Comparison of ENCODE assay signal across 8 mouse cellular contexts in the genomic region with DNA sequence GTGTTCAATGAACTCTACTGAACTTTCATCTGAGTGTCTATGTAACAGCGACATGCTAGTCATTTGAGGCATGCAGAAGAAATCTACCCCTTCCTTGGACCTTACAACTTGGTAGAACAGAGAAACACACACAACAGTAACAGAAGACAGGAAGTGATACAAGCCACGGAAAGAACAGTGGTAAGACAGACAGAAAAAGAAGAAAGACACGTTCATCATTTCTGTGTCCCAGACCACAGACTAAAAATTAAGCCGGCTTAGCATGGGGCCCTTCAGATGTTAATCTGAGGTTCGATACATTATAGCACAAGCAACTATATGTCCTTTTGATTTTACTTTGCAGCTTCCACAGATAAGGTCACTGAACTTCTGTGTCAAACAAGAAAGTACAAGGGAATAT. TPM values are rescaled to one million over a fixed set of nuclear protein-coding genes. Genes with fewer than 3 reads are reported as not detected.
DNase-seq lines count a peak whose midpoint lies in the region; ATAC-seq and TF ChIP-seq lines count a peak whose summit lies in the region.

No protein-coding gene starts in this region.

- WGBS in lung, postnatal 0 days, result 41% methylated on average over 5 of the region's 5 CpGs
- WGBS in limb, embryonic 13.5 days, result 75% methylated on average over 5 of the region's 5 CpGs
- 58% methylated on average over 5 of the region's 5 CpGs for WGBS in stomach, embryonic 15.5 days
- 52% methylated on average over 5 of the region's 5 CpGs for WGBS in cerebellum, adult 2 months

- 0 out of 2 replicates have a peak overlapping the region, but pooled peaks have one; percentile 99 for H3K9ac ChIP-seq in lung, postnatal 0 days (replicated peaks; ENCODE audit: low read depth)
- H3K9ac ChIP-seq in limb, embryonic 13.5 days, result 0 out of 2 replicates have a peak overlapping the region, but pooled peaks have one; percentile 96
- H3K9ac ChIP-seq in stomach, embryonic 15.5 days, result no peak overlapping the region

- no peak for DNase-seq in lung, postnatal 0 days (ENCODE audit: low spot score)
- DNase-seq in lung, postnatal 14 days, result no peak
- no peak for DNase-seq in urinary bladder, postnatal 25 days (ENCODE audit: low spot score)
- DNase-seq in cerebellum, adult 2 months, result no peak

- H3K27ac ChIP-seq in lung, postnatal 0 days (ENCODE audit: low read length), result no peak overlapping the region
- no peak overlapping the region for H3K27ac ChIP-seq in limb, embryonic 13.5 days
- no peak overlapping the region for H3K27ac ChIP-seq in stomach, embryonic 15.5 days
- H3K27ac ChIP-seq in cerebellum, adult 2 months (ENCODE audit: insufficient read depth, low read length), result no peak overlapping the region

- TF ChIP-seq CTCF in lung, postnatal 0 days (IDR thresholded peaks at IDR 0.05), result no peak
- TF ChIP-seq CTCF in cerebellum, adult 2 months (IDR thresholded peaks at IDR 0.05; ENCODE audit: borderline replicate concordance, insufficient read depth, low read depth, low read length), result no peak

- no peak for TF ChIP-seq POLR2A in cerebellum, adult 2 months (IDR thresholded peaks at IDR 0.05; ENCODE audit: borderline replicate concordance, insufficient read depth, low read length)

- H3K27me3 ChIP-seq in erythroblast, embryonic 14.5 days (ENCODE audit: control insufficient read depth), result peaks cover 24% of the 10 kb centered on the region
- no peaks in the 10 kb centered on the region for H3K27me3 ChIP-seq in lung, postnatal 0 days (replicated peaks; ENCODE audit: insufficient read depth, low read length)
- no peaks in the 10 kb centered on the region for H3K27me3 ChIP-seq in limb, embryonic 13.5 days
- H3K27me3 ChIP-seq in stomach, embryonic 15.5 days (replicated peaks), result no peaks in the 10 kb centered on the region
- H3K27me3 ChIP-seq in cerebellum, adult 2 months (ENCODE audit: control insufficient read depth, insufficient read depth, low read length), result no peaks in the 10 kb centered on the region

- H3K9me3 ChIP-seq in erythroblast, embryonic 14.5 days (ENCODE audit: control insufficient read depth, low read length), result no peaks in the 10 kb centered on the region
- no peaks in the 10 kb centered on the region for H3K9me3 ChIP-seq in lung, postnatal 0 days (ENCODE audit: low read length)
- no peaks in the 10 kb centered on the region for H3K9me3 ChIP-seq in limb, embryonic 13.5 days
- H3K9me3 ChIP-seq in stomach, embryonic 15.5 days, result no peaks in the 10 kb centered on the region

- peak overlapping the region; percentile 59 for H3K4me2 ChIP-seq in lung, postnatal 0 days (replicated peaks; ENCODE audit: low read depth, low read length)
- peak overlapping the region; percentile 70 for H3K4me2 ChIP-seq in limb, embryonic 13.5 days (replicated peaks)
- H3K4me2 ChIP-seq in stomach, embryonic 15.5 days, result peak overlapping the region; percentile 54

- TF ChIP-seq EP300 in lung, postnatal 0 days (IDR thresholded peaks at IDR 0.05), result no peak

- peaks cover 4% of the 10 kb centered on the region for H3K36me3 ChIP-seq in erythroblast, embryonic 14.5 days (ENCODE audit: control insufficient read depth)
- H3K36me3 ChIP-seq in lung, postnatal 0 days (ENCODE audit: insufficient read depth, low read length), result no peaks in the 10 kb centered on the region
- no peaks in the 10 kb centered on the region for H3K36me3 ChIP-seq in limb, embryonic 13.5 days
- no peaks in the 10 kb centered on the region for H3K36me3 ChIP-seq in stomach, embryonic 15.5 days

- H3K4me3 ChIP-seq in erythroblast, embryonic 14.5 days (replicated peaks), result peak overlapping the region; percentile 87
- peak overlapping the region; percentile 100 for H3K4me3 ChIP-seq in lung, postnatal 0 days (ENCODE audit: low read depth, low read length)
- H3K4me3 ChIP-seq in limb, embryonic 13.5 days, result peak overlapping the region; percentile 90; the same call in 1 of the 2 replicates
- no peak overlapping the region; the same call in 1 of the 2 replicates for H3K4me3 ChIP-seq in stomach, embryonic 15.5 days (replicated peaks)
- H3K4me3 ChIP-seq in cerebellum, adult 2 months (replicated peaks; ENCODE audit: insufficient read depth, low read depth, low read length), result no peak overlapping the region

- ATAC-seq in erythroblast, adult 5-6 weeks (replicated peaks; ENCODE audit: low FRiP score, poor library complexity, severe bottlenecking), result no peak
- ATAC-seq in lung, postnatal 0 days, result no peak
- no peak for ATAC-seq in limb, embryonic 13.5 days (ENCODE audit: low FRiP score, low read depth)
- no peak for ATAC-seq in stomach, embryonic 15.5 days (ENCODE audit: insufficient read depth, low FRiP score, low read depth)

- H3K4me1 ChIP-seq in erythroblast, embryonic 14.5 days (ENCODE audit: control insufficient read depth), result peaks cover 34% of the 10 kb centered on the region
- peaks cover 14% of the 10 kb centered on the region for H3K4me1 ChIP-seq in lung, postnatal 0 days (ENCODE audit: insufficient read depth, low read depth, low read length)
- peaks cover 23% of the 10 kb centered on the region for H3K4me1 ChIP-seq in limb, embryonic 13.5 days
- peaks cover 20% of the 10 kb centered on the region for H3K4me1 ChIP-seq in stomach, embryonic 15.5 days
- H3K4me1 ChIP-seq in cerebellum, adult 2 months (ENCODE audit: control insufficient read depth, insufficient read depth, low read length), result no peaks in the 10 kb centered on the region; the same call in 1 of the 2 replicates

RNA-seq across cellular contexts. Expression of a gene that starts 2.1 kb away (rescaled TPM):
- 1.0 and 1.3 TPM in 2 replicates for polyA plus RNA-seq in erythroblast, embryonic 14.5 days (2012)
- 117 and 134 TPM in 2 replicates for total RNA-seq in erythroblast, adult 5-6 weeks (2015; ENCODE audit: low replicate concordance)
- total RNA-seq in erythroblast, adult 5-6 weeks (2017; ENCODE audit: low replicate concordance), result 33.7 and 51.7 TPM in 2 replicates
- polyA plus RNA-seq in lung, postnatal 0 days (2015; fragmentation: Nextera tagmentation; extraction: Ambion mirVana), result 268 and 290 TPM in 2 replicates
- polyA plus RNA-seq in limb, embryonic 13.5 days (2015; fragmentation: Nextera tagmentation; extraction: Ambion mirVana), result 173 and 176 TPM in 2 replicates
- 177 and 188 TPM in 2 replicates for polyA plus RNA-seq in stomach, embryonic 15.5 days (2015; fragmentation: Nextera tagmentation; extraction: Ambion mirVana)
- 48.8 and 49.1 TPM in 2 replicates for polyA plus RNA-seq in cerebellum, adult 2 months (2012; rRNA removed)

RNA-seq across cellular contexts. Expression of a gene that starts 51.2 kb away (rescaled TPM):
- polyA plus RNA-seq in erythroblast, embryonic 14.5 days (2012), result 0.77 and 1.0 TPM in 2 replicates
- total RNA-seq in erythroblast, adult 5-6 weeks (2015; ENCODE audit: low replicate concordance), result 14.6 and 42.2 TPM in 2 replicates
- total RNA-seq in erythroblast, adult 5-6 weeks (2017; ENCODE audit: low replicate concordance), result 24.7 and 26.9 TPM in 2 replicates
- polyA plus RNA-seq in lung, postnatal 0 days (2015; fragmentation: Nextera tagmentation; extraction: Ambion mirVana), result 15.2 and 17.3 TPM in 2 replicates
- polyA plus RNA-seq in limb, embryonic 13.5 days (2015; fragmentation: Nextera tagmentation; extraction: Ambion mirVana), result 68.9 and 71.2 TPM in 2 replicates
- polyA plus RNA-seq in stomach, embryonic 15.5 days (2015; fragmentation: Nextera tagmentation; extraction: Ambion mirVana), result 53.3 and 64.8 TPM in 2 replicates
- 15.0 and 16.0 TPM in 2 replicates for polyA plus RNA-seq in cerebellum, adult 2 months (2012; rRNA removed)

Comparison
In these comparisons a context has a peak if more than half of its experiments do, and no peak if none do; other contexts are left out.
1. H3K4me3 ChIP-seq: peak in erythroblast, embryonic 14.5 days (single experiment), lung, postnatal 0 days (single experiment) and limb, embryonic 13.5 days (single experiment); none in stomach, embryonic 15.5 days (single experiment) and cerebellum, adult 2 months (single experiment).
2. RNA of a gene that starts 2.1 kb away (polyA plus RNA-seq): 268 to 290 TPM in lung, postnatal 0 days, 177 to 188 TPM in stomach, embryonic 15.5 days, 173 to 176 TPM in limb, embryonic 13.5 days and 48.8 to 49.1 TPM in cerebellum, adult 2 months; 1.0 to 1.3 TPM in erythroblast, embryonic 14.5 days; every median in the first group is over 10 times any median in the second.
3. Peak in every context shown above with its lines, with median percentiles within 50 percentile points of each other: H3K4me2 ChIP-seq.